In genomic region chr3:157321834-157322233, GRCm38 (mm10) we compare ENCODE assay signal across 23 mouse cellular contexts.
DNase-seq lines count a peak whose midpoint lies in the region; ATAC-seq and TF ChIP-seq lines count a peak whose summit lies in the region.
"Had no signal": no experiment of that assay in that cellular context is flagged by ENCODE, and none has a peak within 500 bp of the region (broad histone marks: within the 10 kb centered on the region; RNA-seq: fewer than 3 reads in every experiment).

No protein-coding gene starts in this region.

- no peak overlapping the region for H3K4me3 ChIP-seq in forebrain, embryonic 11.5 days (ENCODE audit: low read depth, low read length)
- H3K4me3 ChIP-seq in forebrain, postnatal 0 days (ENCODE audit: low read depth, low read length) = no peak overlapping the region
- no peak overlapping the region for H3K4me3 ChIP-seq in midbrain, embryonic 12.5 days
- H3K4me3 ChIP-seq in midbrain, embryonic 15.5 days = no peak overlapping the region
- H3K4me3 ChIP-seq in ES-E14 (ENCODE audit: insufficient read depth in 1 of 2, low read depth in 1 of 2, low read length in 2 of 2, poor library complexity in 1 of 2, severe bottlenecking in 1 of 2) = no peak overlapping the region
- H3K4me3 ChIP-seq in forebrain, embryonic 14.5 days (ENCODE audit: low read depth, low read length) = no peak overlapping the region
- H3K4me3 ChIP-seq: embryonic facial prominence, embryonic 10.5 days; heart, embryonic 13.5 days; limb, embryonic 12.5 days; liver, embryonic 12.5 days; myocyte had no signal

- no peaks in the 10 kb centered on the region for H3K36me3 ChIP-seq in forebrain, embryonic 11.5 days (ENCODE audit: control insufficient read depth, insufficient read depth, low read length)
- no peaks in the 10 kb centered on the region for H3K36me3 ChIP-seq in forebrain, postnatal 0 days (ENCODE audit: insufficient read depth)
- H3K36me3 ChIP-seq in midbrain, embryonic 12.5 days = no peaks in the 10 kb centered on the region
- no peaks in the 10 kb centered on the region for H3K36me3 ChIP-seq in midbrain, embryonic 15.5 days (replicated peaks)
- H3K36me3 ChIP-seq in ES-E14 (ENCODE audit: control insufficient read depth, insufficient read depth, low read length, poor library complexity, severe bottlenecking) = no peaks in the 10 kb centered on the region
- H3K36me3 ChIP-seq in forebrain, embryonic 14.5 days (ENCODE audit: control insufficient read depth, insufficient read depth, low read length) = no peaks in the 10 kb centered on the region
- H3K36me3 ChIP-seq: embryonic facial prominence, embryonic 10.5 days; heart, embryonic 13.5 days; limb, embryonic 12.5 days; liver, embryonic 12.5 days had no signal

- H3K9me3 ChIP-seq in forebrain, embryonic 11.5 days (ENCODE audit: control insufficient read depth, low read length) = no peaks in the 10 kb centered on the region
- no peaks in the 10 kb centered on the region for H3K9me3 ChIP-seq in forebrain, postnatal 0 days (ENCODE audit: low read length)
- H3K9me3 ChIP-seq in midbrain, embryonic 12.5 days = no peaks in the 10 kb centered on the region
- no peaks in the 10 kb centered on the region for H3K9me3 ChIP-seq in midbrain, embryonic 15.5 days
- no peaks in the 10 kb centered on the region for H3K9me3 ChIP-seq in ES-E14 (ENCODE audit: control insufficient read depth, insufficient read depth, low read depth, low read length)
- no peaks in the 10 kb centered on the region for H3K9me3 ChIP-seq in forebrain, embryonic 14.5 days (replicated peaks; ENCODE audit: control insufficient read depth, low read length)
- H3K9me3 ChIP-seq: embryonic facial prominence, embryonic 10.5 days; heart, embryonic 13.5 days; limb, embryonic 12.5 days; liver, embryonic 12.5 days had no signal

- ATAC-seq in forebrain, embryonic 11.5 days (replicated peaks; ENCODE audit: low FRiP score) = peak; percentile 65
- ATAC-seq in forebrain, postnatal 0 days = no peak
- ATAC-seq in midbrain, embryonic 12.5 days (ENCODE audit: low FRiP score, low read depth) = peak; percentile 32
- ATAC-seq in midbrain, embryonic 15.5 days (replicated peaks) = no peak
- ATAC-seq in forebrain, embryonic 14.5 days = peak; percentile 36
- no peak for ATAC-seq in activated CD4-positive, CD25-positive, alpha-beta regulatory T cell, adult 4 months
- ATAC-seq: liver, embryonic 12.5 days had no signal

- WGBS in forebrain, embryonic 11.5 days = 8% methylated on average over 1 of the region's 1 CpGs
- WGBS in forebrain, postnatal 0 days = 6% methylated on average over 1 of the region's 1 CpGs
- 12% methylated on average over 1 of the region's 1 CpGs for WGBS in midbrain, embryonic 12.5 days
- WGBS in midbrain, embryonic 15.5 days = 6% methylated on average over 1 of the region's 1 CpGs
- WGBS in forebrain, embryonic 14.5 days = 7% methylated on average over 1 of the region's 1 CpGs

- H3K9ac ChIP-seq in forebrain, embryonic 11.5 days (ENCODE audit: low read length) = no peak overlapping the region
- H3K9ac ChIP-seq in forebrain, postnatal 0 days = no peak overlapping the region
- H3K9ac ChIP-seq in midbrain, embryonic 12.5 days (replicated peaks) = no peak overlapping the region
- no peak overlapping the region for H3K9ac ChIP-seq in midbrain, embryonic 15.5 days
- H3K9ac ChIP-seq in ES-E14 (ENCODE audit: insufficient read depth, low read depth, low read length, poor library complexity, severe bottlenecking) = no peak overlapping the region
- no peak overlapping the region for H3K9ac ChIP-seq in forebrain, embryonic 14.5 days (ENCODE audit: low read length)
- H3K9ac ChIP-seq: heart, embryonic 13.5 days; limb, embryonic 12.5 days; liver, embryonic 12.5 days had no signal

- H3K27ac ChIP-seq in forebrain, embryonic 11.5 days (ENCODE audit: low read depth, low read length) = peak overlapping the region; percentile 70; the same call in 1 of the 2 replicates
- H3K27ac ChIP-seq in forebrain, postnatal 0 days (ENCODE audit: low read depth, low read length) = no peak overlapping the region
- H3K27ac ChIP-seq in midbrain, embryonic 12.5 days (replicated peaks) = peak overlapping the region; percentile 42; the same call in 1 of the 2 replicates
- H3K27ac ChIP-seq in midbrain, embryonic 15.5 days = no peak overlapping the region
- peak overlapping the region; percentile 95; the same call in 1 of the 2 replicates for H3K27ac ChIP-seq in ES-E14 (ENCODE audit: insufficient read depth, low read depth, low read length, poor library complexity, severe bottlenecking)
- H3K27ac ChIP-seq in forebrain, embryonic 14.5 days (ENCODE audit: low read depth, low read length) = no peak overlapping the region
- H3K27ac ChIP-seq: embryonic facial prominence, embryonic 10.5 days; heart, embryonic 13.5 days; limb, embryonic 12.5 days; liver, embryonic 12.5 days had no signal

- no peaks in the 10 kb centered on the region; the same call in 1 of the 2 replicates for H3K27me3 ChIP-seq in forebrain, embryonic 11.5 days (ENCODE audit: control insufficient read depth, insufficient read depth, low read length)
- H3K27me3 ChIP-seq in forebrain, postnatal 0 days (ENCODE audit: insufficient read depth, low read length) = no peaks in the 10 kb centered on the region
- peaks cover 75% of the 10 kb centered on the region for H3K27me3 ChIP-seq in midbrain, embryonic 12.5 days
- H3K27me3 ChIP-seq in midbrain, embryonic 15.5 days (replicated peaks) = peaks cover 1% of the 10 kb centered on the region; the same call in 1 of the 2 replicates
- no peaks in the 10 kb centered on the region for H3K27me3 ChIP-seq in forebrain, embryonic 14.5 days (replicated peaks; ENCODE audit: control insufficient read depth, insufficient read depth, low read length)
- H3K27me3 ChIP-seq: CH12.LX; heart, embryonic 13.5 days; limb, embryonic 12.5 days; liver, embryonic 12.5 days had no signal

- no peak for TF ChIP-seq CTCF in forebrain, postnatal 0 days (IDR thresholded peaks at IDR 0.05; ENCODE audit: low read depth)

- in situ Hi-C loops in ES-E14 (cut with MboI; ENCODE audit: low sequenced_read_pairs in 2 of 2, unreplicated experiment in 2 of 2) = no loop called here

- no peak overlapping the region for H3K4me2 ChIP-seq in forebrain, embryonic 11.5 days (ENCODE audit: low read depth, low read length, severe bottlenecking)
- no peak overlapping the region for H3K4me2 ChIP-seq in forebrain, postnatal 0 days (ENCODE audit: low read depth)
- H3K4me2 ChIP-seq in midbrain, embryonic 12.5 days (replicated peaks) = no peak overlapping the region
- no peak overlapping the region for H3K4me2 ChIP-seq in midbrain, embryonic 15.5 days
- H3K4me2 ChIP-seq in forebrain, embryonic 14.5 days (ENCODE audit: low read length) = no peak overlapping the region
- H3K4me2 ChIP-seq: heart, embryonic 13.5 days; limb, embryonic 12.5 days; liver, embryonic 12.5 days had no signal

- peaks cover 7% of the 10 kb centered on the region for H3K4me1 ChIP-seq in forebrain, embryonic 11.5 days (replicated peaks; ENCODE audit: control insufficient read depth, insufficient read depth, low read length)
- H3K4me1 ChIP-seq in forebrain, postnatal 0 days (ENCODE audit: insufficient read depth) = peaks cover 7% of the 10 kb centered on the region
- H3K4me1 ChIP-seq in midbrain, embryonic 12.5 days = peaks cover 14% of the 10 kb centered on the region
- peaks cover 10% of the 10 kb centered on the region for H3K4me1 ChIP-seq in midbrain, embryonic 15.5 days
- peaks cover 8 to 12% of the 10 kb centered on the region in 2 experiments for H3K4me1 ChIP-seq in ES-E14 (ENCODE audit: control insufficient read depth in 2 of 2, insufficient read depth in 2 of 2, low read length in 2 of 2, poor library complexity in 1 of 2)
- H3K4me1 ChIP-seq in forebrain, embryonic 14.5 days (ENCODE audit: control insufficient read depth, insufficient read depth, low read length) = peaks cover 13% of the 10 kb centered on the region
- H3K4me1 ChIP-seq: embryonic facial prominence, embryonic 10.5 days; heart, embryonic 13.5 days; limb, embryonic 12.5 days; liver, embryonic 12.5 days had no signal

- no peak for DNase-seq in forebrain, embryonic 11.5 days (ENCODE audit: low spot score)
- DNase-seq in forebrain, postnatal 0 days = no peak
- DNase-seq in ES-E14 (ENCODE audit: low read depth, low spot score) = peak; percentile 45
- DNase-seq in forebrain, embryonic 14.5 days (ENCODE audit: low spot score) = peak; percentile 14
- DNase-seq: adrenal gland, postnatal 10 days; cerebellum, adult 11-12 months; cerebellum, postnatal 14 days; gastrocnemius, postnatal 10 days; heart, adult 11 months; kidney, adult 18-20 months; kidney, postnatal 10 days; lung, adult 2 months; right cerebral cortex, adult 18-20 months; thymus, postnatal 25 days had no signal

TF ChIP-seq in ES-E14, 5 proteins besides CTCF, POLR2A, EP300 and RAD21:
- TF ChIP-seq ZNF384 (IDR thresholded peaks at IDR 0.05; ENCODE audit: low read depth, low read length) = peak; percentile 89
- TF ChIP-seq ZC3H11A (IDR thresholded peaks at IDR 0.05; ENCODE audit: borderline replicate concordance, low read depth, low read length) = no peak
- TF ChIP-seq HCFC1 (IDR thresholded peaks at IDR 0.05; ENCODE audit: borderline replicate concordance, insufficient read depth, low read length) = no peak
- TF ChIP-seq MAFK (IDR thresholded peaks at IDR 0.05; ENCODE audit: insufficient read depth, low read depth, low read length) = 0 out of 2 replicates have a peak, but pooled peaks have one; percentile 1
- peak; percentile 31; the same call in 1 of the 2 replicates for TF ChIP-seq CHD2 (IDR thresholded peaks at IDR 0.05; ENCODE audit: low read depth, low read length)

Comparison
In these comparisons a context has a peak if more than half of its experiments do, and no peak if none do; other contexts are left out.
1. ATAC-seq: peak in forebrain, embryonic 11.5 days (single experiment), midbrain, embryonic 12.5 days (single experiment) and forebrain, embryonic 14.5 days (single experiment); none in forebrain, postnatal 0 days (single experiment), midbrain, embryonic 15.5 days (single experiment) and activated CD4-positive, CD25-positive, alpha-beta regulatory T cell, adult 4 months (single experiment).
2. DNase-seq: peak in ES-E14 (single experiment) and forebrain, embryonic 14.5 days (single experiment); none in forebrain, embryonic 11.5 days (single experiment) and forebrain, postnatal 0 days (single experiment).
3. H3K27ac ChIP-seq: peak in forebrain, embryonic 11.5 days (single experiment), midbrain, embryonic 12.5 days (single experiment) and ES-E14 (single experiment); none in forebrain, postnatal 0 days (single experiment), midbrain, embryonic 15.5 days (single experiment) and forebrain, embryonic 14.5 days (single experiment).